Mouse (Mus musculus): ENCODE measurements around the gene Cnot1.

DNA sequence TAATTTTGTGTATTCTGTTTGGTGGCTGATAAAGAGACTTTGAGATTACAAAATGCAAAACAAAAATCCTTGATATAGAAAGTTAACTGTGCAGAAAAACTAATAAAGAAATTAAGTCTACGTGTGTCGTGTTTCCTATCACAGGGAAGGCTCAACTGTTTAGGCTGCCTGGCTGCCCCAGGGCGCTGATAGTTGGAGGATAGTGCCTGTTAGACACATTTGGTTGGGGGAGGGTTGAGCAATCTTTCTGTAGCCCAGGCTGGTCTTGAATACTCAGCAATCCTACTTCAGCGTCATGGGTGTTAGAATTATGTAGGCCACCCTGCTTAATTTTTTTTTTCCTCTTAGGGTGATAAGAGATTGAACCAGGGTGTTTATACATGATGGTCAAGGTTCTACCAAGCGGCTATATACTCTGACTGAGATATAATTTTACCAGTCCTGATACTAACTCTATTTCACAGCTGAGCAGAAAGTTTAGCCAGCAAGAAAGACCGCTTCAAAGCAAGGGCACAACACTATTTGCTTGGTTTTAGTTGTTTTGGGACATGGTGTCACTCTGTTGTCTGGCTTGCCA, 92.3 kb downstream of the Cnot1 start:
- TF ChIP-seq POLR2AphosphoS2 (IDR thresholded peaks at IDR 0.05; ENCODE audit: low read depth, low read length) (no peak), CTCF (conservative IDR thresholded peaks at IDR 0.05 in 1 of 2, IDR thresholded peaks at IDR 0.05 in 1 of 2; ENCODE audit: low read depth in 2 of 2, low read length in 2 of 2) (no peak), USF1 (IDR thresholded peaks at IDR 0.05; ENCODE audit: low read depth, low read length) (no peak), SIN3A (IDR thresholded peaks at IDR 0.05; ENCODE audit: low read length) (no peak), UBTF (IDR thresholded peaks at IDR 0.05; ENCODE audit: low read depth, low read length) (no peak), MAX (IDR thresholded peaks at IDR 0.05; ENCODE audit: low read length) (no peak)
